Mouse (Mus musculus): ENCODE data around the gene Stub1. TPM values are rescaled to one million over a fixed set of nuclear protein-coding genes. Genes with fewer than 3 reads are reported as not detected.

The Stub1 gene
- 49.0 TPM for total RNA-seq (2023)

DNA sequence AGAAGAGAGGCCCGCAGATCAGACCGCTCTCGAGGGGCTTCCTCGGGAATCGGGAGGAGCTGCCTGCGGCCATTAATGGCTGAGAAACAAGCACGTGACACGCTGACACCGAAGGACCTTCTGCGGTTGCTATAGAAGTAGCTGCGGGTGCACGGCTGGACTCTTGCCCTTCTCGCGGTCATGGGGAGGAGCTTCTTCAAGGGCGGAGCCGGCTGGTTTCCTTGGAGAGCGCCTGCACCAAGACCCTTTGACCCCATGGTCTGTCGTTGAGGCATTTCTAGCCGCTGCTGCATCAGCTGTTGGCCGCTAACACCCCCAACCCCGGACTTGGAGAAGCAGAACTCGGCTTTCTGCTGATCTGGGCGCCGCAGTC is at the start of gene Stub1:
Stub1 (minus strand) TSS at position 114 of the 373 bp plus-strand sequence.

DNA sequence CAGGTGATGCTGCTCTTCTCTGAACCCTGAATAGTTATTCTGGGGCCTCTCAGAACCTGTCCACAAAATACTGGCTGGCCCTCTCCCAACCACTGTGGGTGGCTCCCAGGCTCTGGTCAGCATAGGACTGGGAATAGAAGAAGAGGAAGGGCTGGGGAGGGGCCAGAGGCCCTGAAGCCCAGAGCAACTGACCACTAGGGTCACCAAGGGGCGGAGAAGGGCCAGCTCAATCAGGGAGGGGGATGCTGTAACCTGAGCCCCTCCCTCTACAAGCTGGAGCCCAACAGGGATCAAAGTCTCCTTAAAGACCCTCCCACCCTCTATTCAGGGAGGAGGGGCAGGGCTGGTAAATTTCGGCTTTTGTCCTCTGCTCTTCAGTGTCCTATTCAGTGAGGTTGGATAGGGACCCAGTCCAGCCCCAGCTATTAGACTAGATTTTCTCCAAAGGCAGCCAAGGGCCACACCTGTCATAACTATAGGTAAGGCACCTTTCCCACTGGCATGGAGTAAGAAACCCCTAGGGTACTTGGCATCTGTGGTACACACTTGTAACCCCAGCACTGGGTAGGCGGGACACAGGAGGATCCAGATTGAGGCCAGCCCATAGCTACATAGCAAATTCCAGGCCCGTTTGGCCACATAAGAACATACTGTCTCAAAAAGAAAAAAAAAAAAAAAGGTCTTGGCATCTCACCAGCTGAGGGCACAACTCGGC is 47.1 kb upstream of the Stub1 start, which contains the start of gene Wfikkn1:
Wfikkn1 (minus strand) TSS at position 663 of the 715 bp plus-strand sequence.

DNA sequence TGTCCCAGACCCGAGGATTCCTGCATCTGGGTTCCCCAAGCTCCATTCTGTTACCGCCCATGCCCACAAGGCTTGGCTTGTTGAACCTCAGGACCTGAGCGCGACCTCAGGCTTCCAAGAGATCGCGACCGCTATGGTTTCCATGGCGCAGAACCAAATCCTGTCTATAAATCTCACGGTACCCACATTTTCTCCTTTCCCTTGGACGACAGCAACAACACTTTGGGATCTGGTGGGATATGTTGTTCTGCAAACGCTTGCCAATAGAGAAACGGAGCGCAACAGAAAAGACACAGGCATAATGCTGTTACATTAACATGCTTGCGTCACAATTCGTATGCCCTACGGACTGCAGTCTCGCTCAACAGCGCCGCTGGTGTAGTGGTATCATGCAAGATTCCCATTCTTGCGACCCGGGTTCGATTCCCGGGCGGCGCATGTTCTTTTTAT is 41.5 kb upstream of the Stub1 start, which contains the start of gene Mettl26:
Mettl26 (plus strand) TSS at position 354 of the 450 bp plus-strand sequence.

DNA sequence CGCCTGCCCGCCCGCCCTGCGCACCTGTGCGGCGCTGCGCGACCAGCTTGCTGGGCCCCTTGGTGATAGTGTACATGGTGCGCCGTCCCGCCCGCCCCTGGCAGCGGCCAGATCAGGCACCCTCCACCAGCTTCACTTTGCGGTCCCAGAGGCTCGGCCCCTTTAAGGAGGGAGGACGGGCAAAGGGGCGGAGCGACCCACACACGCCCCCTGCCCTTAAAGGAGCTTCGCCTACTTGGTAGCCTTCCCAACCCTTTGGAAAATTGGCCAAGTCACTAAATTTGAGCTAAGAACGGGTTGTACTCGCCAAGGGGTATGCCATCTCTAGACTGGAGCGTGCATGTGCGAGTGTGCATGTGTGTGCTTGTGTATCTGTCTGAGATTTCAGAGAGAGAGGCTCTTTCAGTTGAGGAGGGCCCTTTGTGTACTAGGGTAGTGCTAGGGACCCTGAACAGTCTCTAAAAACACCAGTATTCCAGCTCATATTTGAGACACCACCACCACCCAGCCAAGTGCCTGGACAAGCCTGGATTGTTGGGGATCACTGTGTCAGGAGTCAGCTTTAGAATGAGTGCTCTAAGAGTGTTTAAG is 35.5 kb upstream of the Stub1 start, which contains the start of gene Mcrip2:
Mcrip2 (minus strand) TSS at position 164 of the 591 bp plus-strand sequence.

DNA sequence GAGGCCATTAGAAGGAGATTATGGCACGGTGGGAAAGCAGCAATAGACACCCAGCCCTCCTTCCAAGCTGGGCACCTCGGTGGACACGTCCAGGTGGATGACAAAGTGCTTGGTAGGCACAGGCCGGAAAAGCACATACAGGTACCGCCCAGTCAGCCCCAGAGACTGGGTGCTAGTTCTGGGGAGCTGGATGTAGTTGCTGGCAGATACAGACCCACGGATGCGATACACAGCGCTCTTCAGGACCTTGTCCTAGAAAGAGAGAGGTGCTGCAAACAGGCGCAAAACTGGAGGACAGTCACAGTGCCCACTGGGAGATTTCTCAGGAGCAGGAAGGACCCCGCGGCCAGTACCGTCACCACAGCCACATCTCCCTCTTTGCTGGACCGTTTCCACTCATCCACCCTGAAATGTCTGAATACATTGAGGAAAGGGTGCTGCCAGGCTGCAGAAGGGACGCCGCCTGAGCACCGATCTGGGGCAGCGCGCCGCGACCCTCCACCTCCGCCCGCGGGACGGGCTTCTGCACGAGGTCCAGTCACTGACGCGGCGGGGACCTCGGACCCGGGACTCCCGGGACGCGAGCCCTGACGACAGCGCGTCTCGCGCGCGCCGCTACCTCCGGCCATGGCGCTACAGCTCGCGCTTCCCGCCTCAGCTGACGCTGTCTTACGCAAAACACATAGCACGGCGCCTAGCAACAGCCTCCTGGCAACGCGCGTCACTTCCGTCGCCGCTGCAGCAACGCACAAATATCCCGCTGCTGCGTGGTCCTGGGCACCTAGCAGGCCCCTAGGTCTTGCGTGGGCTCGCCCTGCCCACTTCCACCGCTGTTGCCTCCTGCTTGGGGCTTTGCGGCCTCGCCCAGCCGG is 27.9 kb upstream of the Stub1 start, which contains the start of gene Wdr90:
Wdr90 (minus strand) TSS at position 670 of the 872 bp plus-strand sequence.

DNA sequence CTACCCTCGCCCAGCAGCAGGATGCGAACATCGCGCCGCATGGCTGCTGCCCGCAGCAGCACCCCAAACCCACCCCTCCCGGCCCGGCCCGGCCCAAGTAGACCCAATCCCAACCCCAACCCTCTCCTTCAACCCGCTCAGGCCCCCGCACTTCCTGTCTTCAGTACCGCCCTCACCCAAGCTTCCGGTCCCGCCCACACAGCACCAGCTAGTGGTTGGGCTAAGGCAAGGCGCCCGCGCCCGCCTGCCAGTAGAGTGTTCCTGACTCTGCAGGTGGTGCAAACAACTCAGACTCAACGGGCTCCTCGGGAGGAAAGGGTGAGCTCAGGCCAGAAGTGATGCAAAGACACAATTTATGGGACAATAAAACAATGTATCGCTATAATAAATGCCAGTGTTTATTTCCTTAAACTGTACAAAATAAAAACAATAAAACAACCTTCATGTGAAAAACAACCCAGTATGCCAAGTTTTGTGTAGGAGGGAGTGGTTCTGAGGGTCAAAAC is 11.2 kb upstream of the Stub1 start, which contains the start of gene Rhot2:
Rhot2 (minus strand) TSS at position 456 of the 506 bp plus-strand sequence.

DNA sequence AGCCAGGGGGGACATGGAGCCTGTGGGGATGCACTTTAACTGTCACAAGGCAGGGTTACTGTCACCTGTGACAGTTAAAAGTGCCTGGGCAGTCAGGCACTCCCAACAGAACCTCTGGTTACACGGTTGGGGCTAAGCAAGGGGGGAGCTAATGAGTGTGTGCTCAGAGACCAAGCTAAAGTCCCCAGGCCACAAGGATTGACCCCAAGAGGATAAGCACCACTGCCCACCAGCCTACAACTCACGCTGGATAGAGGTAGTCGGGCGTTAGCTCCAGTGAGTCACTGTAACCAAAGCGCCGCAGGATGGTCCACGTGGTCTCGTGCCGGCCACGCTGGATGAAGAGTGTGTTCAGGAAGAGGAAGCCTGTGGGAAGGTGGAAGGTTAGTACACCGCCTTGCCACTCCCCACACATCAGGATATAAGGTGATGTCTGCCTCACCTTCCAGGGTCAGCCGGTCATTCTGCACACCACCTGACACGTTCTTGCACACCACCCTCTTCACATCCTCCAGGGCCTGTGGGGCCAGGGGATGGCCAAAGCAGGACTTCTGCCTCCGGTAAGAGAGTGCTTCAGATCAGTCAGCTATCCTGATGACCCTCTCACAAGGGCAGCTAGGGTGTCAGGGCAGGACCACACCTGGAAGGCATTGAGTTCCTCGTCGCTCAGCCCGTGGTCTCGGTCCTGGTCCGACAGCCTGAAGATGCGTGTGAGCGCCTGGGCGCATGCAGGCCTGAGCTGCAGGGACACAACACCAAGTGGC is 8.1 kb upstream of the Stub1 start, which contains the start of gene Gm20683:
Gm20683 (minus strand) TSS at position 647 of the 764 bp plus-strand sequence.

DNA sequence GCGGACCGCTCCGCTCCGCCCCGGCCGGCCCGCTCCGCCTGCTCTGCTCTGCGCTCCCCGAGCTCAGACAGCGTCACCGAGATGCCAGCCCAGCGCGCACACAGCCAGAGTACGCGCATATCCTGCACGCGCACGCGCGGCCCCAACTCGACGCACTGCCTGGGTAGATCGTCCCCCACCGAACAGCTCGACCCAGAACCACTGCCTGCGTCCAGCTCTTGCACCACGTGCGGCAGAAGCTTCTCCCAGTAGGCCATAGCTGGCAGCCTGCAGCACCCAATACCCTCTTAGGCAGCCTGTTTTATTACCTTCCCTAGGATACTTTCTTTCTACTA is 3.8 kb upstream of the Stub1 start, which contains the start of gene Rhbdl1:
Rhbdl1 (minus strand) TSS at position 220 of the 335 bp plus-strand sequence.

DNA sequence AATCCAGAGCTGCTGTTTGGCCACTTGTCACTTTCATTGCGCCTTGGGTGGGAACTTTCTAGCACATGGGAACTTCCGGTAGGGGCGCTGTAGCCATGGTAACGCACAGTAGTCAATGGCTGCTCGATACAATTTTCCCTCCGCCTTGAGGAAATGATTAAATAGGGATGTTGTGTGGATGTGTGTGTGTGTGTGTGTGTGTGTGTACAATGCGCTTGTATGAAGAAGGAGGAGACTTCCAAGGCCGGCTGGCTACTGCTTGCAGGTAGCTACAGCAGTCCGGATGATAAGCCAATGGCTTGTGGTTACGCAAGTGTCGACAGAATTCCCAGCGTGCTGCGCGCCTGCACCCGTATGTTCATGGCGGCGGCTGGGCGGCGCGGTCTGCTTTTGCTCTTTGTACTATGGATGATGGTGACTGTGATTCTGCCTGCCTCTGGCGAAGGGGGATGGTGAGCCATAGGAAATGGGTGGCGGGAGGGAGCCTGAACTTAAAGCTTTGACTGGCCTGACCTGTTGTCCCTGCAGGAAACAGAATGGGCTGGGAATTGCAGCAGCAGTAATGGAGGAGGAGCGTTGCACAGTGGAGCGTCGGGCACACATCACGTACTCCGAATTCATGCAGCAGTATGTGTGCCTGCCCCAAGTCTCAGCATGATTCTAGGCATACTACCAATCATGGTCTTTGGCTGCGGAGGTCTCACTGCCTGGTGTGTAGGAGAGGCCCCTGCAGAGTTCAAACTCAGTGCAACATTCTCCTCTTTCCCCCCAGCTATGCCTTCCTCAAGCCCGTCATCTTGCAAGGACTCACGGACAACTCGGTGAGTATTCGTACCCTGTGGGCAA is 4.3 kb downstream of the Stub1 start, which contains the start of gene Jmjd8:
Jmjd8 (plus strand) TSS at position 156 of the 846 bp plus-strand sequence.

DNA sequence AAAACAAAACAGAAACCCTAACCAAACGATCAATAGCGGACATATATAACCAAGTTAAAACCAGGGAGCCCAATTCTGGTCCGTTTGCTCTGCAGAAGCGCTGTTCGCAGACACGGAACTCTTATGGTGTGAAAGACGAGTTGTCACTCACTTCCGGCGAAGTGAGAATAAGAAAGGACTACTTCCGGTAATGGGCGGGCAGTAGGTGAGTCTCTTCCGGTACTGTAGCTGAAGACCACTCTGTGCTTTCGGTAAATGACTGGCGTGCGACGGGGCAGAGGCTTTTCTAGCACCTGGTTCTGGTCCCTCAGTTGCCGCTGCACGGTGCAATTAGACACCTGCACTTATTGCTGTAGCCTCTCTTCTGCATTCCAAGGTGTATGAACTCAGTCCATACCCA is 9.8 kb downstream of the Stub1 start, which contains the start of gene Wdr24:
Wdr24 (plus strand) TSS at position 176 of the 400 bp plus-strand sequence.

DNA sequence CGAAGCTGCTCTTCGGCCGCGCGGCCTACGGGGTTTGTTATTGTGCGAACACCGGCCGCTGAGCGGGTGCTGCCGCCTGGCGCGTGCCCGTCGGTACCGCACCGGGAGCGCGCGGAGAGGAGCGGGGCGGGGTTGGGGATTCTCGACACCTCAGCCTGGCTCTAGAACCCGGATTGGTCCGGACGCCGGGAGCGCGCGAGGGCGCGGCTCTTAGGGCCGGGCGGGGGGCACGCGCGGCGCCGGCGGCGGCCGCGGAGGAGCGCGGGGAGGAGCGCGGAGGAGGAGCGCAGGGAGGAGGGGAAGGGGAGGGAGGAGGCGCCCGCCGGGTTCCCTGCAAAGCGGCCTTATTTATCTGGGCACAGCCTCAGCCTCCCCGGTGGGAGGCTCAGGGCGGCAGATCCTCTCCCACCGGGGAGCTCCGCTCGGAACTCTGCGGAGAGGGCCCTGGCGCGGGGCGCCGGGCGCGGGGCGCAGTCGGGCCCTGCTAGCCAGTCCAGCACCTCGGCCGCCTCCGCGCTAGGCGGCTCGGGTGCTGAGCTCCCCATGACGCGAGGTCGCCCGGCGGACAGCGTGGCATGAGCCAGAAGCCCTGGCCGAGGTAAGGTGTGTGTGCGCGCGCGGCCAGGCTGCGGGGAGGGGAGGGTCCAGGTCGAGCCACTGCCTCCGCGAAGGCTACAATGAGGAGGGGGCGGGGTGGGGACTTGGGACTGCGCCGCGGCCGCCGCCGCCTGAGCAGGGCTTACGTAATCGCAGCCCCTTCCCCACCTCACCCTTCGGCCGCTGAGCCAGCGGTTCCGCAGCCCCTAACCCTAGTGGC is 24.2 kb downstream of the Stub1 start, which contains the start of gene Fbxl16:
Fbxl16 (plus strand) TSS at position 297 of the 817 bp plus-strand sequence.

DNA sequence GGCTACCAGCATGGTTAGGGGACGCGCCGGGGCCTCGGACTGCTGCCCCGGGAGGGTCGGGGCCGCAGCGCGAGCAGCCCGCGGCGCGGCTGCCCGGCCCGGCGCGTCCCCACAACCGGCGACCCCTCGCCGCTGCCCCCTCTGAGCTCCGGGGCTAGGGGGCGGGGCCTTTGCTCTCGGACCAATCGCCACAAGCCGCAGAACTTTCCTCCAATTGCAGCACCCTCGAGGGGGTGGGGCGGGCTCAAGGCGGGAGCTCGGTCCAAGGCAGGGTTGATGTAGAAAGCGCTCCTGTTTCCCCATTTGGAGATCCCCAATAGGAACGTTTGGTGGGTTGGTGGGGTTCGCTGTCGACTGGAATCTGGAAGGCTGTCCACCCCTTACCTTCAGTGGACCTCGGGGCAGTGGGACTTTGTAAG is 36.2 kb downstream of the Stub1 start, which contains the start of gene Metrn:
Metrn (minus strand) TSS at position 186 of the 419 bp plus-strand sequence.

DNA sequence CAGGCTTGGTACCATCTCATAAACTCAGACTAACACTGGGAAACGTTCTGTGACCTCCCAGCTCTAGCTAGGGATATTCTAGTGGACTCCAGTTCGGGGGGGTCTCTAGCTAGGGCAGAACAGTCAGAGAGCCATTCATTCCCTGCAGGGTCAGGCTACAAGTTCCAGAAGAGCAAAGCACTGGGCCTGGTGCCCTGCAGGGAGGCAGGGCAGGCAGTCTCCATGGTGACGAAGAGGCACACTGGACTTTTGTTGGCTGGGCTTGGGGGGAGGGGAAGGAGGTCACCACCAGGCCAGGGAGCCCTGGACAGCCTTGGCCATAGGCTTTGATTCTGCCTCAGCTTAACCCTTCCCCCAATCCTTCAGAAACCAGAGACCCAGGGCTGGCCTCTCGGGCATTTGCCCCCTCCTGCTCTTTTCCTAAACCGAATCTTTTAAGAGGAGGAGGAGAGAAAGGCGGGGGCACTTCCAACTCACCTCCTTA is 37.6 kb downstream of the Stub1 start, which contains the start of gene AC134908.4:
AC134908.4 (minus strand) TSS at position 51 of the 484 bp plus-strand sequence.

DNA sequence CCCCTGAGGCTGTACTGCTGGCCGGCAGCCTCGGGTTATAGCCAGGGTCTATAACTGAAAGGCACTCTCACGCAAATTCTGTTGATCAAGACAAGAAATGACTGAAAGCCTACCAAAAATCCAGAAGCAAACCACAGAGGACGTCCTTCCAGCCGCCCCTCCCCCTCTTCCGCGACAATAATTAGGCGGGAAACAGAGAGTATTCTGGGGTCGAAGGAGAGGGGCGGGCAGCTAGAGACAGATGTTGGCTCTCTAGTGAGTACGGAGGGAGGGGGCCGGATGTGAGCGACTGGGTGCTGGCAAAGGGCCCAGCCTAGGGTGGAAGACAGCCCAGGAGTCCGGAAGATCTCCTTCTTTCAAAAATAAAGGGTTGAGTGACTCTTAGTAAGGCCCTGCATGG is 40.6 kb downstream of the Stub1 start, which contains the start of gene Fam173a:
Fam173a (minus strand) TSS at position 287 of the 400 bp plus-strand sequence.

DNA sequence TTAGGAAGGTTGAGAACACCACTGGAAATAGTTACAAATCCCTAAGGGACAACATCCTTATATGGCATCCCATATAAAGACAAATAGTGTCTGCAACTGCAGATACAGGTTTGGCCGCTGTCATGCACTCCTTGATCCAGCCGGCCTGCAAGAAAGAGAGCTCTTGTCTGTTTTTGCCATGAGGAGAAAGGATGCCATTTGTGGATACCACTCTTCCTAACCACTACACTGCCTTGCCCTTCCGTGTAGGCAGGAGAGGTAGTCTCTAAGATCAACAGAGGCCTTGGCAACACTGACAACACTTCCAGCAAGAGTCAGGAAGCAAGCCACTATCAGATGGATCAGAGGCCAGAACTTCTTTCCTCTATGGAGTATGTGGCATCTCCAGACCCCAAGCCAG is 46.9 kb downstream of the Stub1 start, which contains the start of gene Ccdc78:
Ccdc78 (plus strand) TSS at position 301 of the 400 bp plus-strand sequence.

DNA sequence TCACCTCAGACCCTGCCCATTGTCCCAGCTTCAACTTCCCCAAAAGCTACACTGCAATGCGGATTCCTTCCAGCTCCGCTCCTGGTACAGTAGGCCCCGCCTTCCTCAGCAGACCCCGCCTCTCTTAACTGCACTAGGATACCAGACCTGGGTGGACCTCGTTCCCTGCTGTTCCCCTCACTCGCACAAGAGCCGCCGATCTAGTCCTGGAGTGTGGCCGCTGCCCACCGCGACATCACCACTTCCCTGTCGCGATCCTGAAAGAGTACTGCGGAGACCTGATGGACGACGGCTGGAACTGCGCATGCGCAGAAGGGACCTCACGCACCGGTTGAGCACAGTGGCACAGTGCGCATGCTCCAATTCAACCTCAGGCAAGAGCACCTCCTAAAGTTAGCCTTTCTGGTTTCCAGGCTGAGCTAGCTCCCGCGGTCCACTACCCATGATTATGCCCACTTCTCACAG is 47.9 kb downstream of the Stub1 start, which contains the start of gene Haghl:
Haghl (minus strand) TSS at position 393 of the 465 bp plus-strand sequence.

Data from CD4-positive naive resting alpha-beta T cell, adult 76 days (primary cell).